Mouse (Mus musculus) yolk sac, embryonic 10.5 days (tissue): ENCODE data around the gene Mocs1.
"Not testable (repeated sequence)": the region's sequence is repeated elsewhere in the genome, so short reads cannot be mapped to it uniquely, and the experiment has no call there.

Experiments used
- DNase-seq: peaks from one replicate; pipeline ENCODE4 v3.0.0-alpha.2; 2017; ENCODE audit warnings: low spot score

Gene Mocs1

DNA sequence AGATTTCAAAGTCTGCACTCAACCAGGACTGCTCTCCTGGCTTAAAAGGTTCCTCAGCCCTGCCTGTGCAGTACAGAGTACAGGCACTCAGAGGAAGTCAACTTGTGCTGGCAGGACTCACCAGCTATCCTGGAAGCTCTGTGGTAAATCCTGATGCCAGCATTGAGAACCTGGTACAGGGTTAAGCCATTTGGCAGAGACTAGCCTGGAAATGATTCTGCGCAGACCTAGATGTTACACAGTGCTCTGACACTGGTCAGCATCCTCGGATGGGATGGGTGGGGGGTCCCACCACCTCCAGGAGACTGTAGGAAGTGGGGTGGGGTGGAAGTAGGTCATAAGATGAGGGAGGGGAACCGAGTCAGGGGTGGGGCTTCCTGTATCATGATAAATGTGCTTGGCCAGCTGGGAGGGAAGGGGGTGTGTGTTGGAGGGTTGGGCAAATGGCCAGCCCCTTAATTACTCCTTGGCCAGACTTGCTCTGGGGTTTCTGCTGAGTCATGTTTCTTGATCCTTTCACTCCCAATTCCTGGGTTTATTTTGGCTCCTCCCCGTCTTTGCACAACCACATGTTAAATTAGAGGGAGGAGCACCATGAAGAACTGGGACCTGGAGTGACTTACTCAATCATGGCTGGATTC is 4.0 kb downstream of the Mocs1 start:
- no peak for DNase-seq

DNA sequence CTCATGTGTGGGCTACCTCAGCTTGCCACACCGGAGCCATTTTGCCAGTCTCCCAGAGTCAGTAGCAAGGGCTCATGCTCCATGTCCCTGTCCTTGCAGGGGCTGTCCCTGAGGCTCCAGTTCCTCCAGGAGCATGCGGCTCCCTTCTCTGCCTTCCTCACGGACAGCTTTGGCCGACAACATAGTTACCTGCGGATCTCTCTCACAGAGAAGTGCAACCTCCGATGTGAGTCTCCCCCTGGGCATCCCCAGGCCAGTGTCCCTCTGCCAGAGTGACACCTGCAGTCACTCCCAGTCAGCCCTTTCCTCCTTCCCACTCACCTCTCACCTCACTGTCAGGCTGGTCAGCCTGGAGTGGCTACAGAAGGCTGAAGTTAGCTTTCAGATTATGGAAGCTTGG is 4.9 kb downstream of the Mocs1 start:
- DNase-seq, result no peak

DNA sequence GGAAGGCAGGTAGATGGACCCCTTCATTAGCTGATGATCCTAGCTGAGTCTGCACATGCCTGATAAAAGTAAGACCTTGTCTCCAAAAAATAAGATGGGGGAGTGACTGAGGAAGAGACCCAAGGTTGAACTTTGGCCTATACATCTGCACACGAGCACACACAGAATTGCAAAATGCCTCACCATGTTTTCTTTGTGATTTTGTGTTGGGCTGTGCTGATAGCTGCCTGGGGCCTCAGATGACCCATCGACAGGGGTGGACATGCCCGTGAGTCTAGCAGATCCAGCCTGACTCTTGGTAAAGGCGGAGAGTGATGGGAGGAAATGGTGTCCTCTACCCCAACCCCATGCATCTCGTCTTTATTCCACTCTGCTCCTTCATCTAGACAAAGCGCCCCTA is 6.1 kb downstream of the Mocs1 start:
- DNase-seq, result peak; percentile 39

DNA sequence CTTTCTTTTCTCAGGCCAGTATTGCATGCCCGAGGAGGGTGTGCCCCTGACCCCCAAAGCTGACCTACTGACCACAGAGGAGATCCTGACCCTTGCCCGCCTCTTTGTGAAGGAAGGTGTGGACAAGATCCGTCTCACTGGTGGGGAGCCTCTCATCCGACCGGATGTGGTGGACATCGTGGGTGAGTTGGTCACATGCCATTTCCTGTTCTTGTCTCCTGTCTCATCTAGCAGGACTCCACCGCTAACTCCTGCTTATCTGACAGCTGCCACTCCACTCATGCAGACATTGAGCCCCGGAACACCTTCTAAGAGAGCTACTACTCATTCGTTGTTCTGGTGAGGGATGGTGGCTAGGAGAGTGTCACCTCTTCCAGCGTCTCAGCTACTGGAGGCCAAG is 6.9 kb downstream of the Mocs1 start:
- DNase-seq, result no peak

DNA sequence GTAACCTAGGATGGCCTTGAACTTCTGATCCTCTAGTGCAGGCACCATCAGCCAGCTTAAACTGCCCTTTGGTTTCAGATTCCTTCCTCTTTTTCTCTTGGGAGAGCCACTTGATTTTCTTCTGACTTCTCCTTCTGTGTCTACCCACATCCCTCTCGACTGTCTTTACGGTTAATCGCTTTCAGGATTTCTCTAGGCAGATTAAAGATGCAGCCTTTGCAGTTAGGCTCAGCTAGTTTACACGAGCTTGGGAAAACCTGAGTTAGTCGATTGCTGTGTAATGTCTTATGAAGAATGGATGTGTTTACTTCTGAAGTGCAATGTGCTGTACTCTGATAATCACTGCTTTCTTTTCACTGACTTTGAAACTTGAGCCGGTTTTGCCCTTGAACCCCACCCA is 8.5 kb downstream of the Mocs1 start:
- DNase-seq, result no peak

DNA sequence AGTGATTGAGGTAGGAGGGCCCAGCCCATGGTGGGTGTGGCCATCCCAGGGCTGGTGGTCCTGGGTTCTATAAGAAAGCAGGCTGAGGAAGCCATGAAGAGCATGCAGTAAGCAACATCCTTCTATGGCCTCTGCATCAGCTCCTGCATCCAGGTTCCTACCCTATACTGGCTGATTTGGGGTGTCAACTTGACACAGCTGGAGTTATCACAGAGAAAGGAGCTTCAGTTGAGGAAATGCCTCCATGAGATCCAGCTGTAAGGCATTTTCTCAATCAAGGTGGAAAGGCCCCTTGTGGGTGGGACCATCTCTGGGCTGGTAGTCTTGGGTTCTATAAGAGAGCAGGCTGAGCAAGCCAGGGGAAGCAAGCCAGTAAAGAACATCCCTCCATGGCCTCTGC is 9.1 kb downstream of the Mocs1 start:
- not testable (repeated sequence) for DNase-seq

DNA sequence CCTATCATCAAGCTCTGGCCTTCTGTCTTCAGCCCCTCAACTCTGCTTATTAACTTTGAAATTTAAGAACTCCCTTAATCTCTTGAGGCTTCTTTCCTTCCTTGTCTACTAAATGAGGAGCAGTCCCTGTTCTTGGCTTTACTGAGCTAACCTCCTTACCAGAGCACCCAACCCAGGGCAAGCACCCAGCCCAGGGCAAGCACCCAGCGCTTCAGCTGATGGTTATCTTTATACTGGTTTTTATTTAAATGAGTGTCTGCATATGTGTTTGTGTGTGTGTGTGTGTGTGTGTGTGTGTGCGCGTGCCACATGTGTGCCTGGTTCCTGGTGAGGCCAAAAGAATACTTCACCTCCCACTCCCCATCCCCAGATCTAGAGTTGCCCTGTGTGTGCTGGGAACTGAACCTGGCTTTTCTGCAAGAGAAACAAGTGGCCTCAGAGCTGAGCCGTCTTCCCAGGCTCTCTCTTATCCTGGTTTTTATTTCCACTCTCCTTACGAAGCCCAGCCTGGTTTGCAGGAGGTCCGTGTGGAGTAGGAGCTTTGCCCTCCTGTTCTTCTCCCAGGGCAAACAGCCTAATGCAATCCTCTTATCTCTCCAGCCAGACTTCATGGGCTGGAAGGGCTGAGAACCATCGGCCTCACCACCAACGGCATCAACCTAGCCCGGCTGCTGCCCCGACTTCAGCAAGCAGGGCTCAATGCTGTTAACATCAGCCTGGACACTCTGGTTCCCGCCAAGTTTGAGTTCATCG is 10.8 kb downstream of the Mocs1 start:
- no peak for DNase-seq

DNA sequence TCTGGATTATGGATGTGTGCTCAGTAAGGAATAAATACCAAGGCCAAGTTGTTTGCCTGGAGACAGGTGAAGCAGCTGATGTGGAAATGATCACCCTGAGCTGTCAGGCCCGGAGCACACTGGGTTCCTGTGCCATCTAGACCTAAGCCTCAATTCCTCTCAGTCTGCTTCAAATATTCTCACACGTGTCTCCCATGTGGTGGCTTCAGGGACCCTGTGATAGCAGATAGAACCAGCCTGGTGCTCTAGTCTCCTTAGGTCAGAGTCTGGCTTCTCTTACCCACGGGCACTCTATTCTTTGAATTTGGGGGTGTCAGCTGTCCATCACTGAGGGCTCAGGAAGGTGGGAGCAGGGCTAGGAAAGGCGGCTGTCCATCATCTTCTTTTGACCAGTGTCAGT is 11.5 kb downstream of the Mocs1 start:
- DNase-seq, result no peak

DNA sequence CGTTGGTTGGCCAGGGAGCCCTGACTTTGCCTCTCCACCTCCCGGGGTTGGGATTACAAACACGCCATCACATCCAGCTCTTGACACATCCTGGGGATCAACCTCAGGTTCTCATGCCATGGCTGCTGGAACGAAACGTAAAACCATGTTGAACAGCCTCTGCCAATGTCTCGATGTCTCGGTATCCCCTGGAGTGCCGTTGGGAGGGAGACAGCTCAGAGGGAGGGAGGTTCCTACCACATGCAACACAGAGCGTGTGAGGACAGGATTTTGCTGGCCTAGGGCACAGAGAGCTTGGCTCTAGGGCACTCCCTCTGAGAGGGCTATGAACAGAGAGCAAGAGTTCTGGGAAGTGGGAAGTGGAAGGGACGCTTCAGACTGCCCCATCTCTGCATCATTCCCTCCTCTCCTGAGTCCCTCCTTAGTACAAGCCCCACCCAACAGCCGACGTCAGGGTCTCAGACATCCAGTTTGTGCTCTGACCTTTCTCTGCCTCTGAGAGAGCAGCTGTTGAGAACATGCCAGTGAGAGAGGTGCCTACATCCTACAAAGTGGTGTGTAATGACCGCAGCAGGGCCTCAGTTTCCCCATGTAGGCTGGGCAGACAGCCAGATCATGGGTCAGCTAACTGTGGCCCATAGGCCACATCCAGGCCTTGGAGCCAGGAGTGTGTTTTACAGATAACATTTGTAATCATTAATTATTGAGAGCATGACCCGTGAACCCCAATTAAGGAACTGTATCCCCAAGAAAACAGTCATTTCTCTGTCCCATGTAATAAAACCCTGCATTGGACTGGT is 12.4 kb downstream of the Mocs1 start:
- DNase-seq, result no peak

DNA sequence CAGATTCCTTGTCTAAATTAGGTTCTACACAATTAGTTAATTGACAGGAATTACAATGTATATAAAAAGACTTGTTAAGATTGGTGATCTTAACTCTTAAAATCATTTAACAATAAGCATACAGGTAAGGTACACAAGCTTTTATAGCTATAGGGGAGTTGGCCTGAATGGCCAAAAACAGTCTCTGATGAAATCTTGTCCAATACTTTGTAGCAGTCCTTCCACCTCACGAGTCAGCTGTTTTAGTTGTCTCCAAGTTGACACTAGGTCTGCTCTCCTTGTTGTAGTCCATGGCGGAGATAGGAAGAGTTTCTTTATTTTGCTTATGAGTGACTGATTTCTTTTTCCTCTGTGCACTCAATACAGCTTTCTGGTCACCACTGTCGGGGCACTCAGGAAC is 14.7 kb downstream of the Mocs1 start:
- not testable (repeated sequence) for DNase-seq

DNA sequence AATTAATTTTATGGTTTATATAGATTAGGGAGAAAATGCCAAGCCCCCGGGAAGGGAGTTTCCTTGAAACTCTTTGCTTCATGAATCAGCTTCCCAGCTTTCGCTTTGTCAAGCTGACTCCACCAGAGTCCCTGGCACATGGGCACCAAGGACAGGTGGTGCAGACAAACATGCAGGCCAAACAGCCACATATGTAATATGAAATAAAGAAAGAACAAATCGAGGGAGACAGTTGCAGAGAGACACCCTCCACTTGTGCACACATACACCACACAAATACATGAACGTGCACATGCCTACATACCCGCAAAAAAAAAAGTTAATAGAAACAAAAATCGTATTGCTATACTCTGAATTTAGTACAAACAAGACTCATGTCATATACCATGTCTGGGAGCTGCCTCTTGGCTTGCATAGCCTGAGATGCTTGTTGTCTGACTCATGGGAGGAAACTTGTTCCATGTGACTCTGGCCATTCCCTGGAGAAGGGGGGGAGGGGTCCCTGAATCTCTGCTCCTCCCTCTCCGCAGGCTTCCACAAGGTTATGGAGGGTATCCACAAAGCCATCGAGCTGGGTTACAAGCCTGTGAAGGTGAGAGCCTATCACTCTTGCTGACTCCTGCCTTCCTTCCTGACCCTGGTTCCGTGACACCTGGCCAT is 20.5 kb downstream of the Mocs1 start:
- no peak for DNase-seq

DNA sequence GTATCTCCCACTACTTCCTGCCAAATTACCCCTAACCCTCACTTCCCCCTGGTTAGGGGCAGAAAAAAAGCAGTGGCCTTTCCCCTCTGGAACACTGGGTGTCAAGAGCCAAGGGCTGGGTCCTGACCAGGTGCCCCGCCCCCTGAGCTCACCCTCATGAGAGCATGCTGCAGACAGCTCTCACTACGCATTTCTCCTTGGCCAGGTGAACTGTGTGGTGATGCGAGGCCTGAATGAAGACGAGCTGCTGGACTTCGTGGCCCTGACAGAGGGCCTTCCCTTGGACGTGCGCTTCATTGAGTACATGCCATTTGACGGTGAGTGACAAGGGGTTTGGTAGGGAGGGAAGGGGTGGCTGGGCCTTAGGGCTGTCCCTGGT is 21.1 kb downstream of the Mocs1 start:
- DNase-seq, result no peak

DNA sequence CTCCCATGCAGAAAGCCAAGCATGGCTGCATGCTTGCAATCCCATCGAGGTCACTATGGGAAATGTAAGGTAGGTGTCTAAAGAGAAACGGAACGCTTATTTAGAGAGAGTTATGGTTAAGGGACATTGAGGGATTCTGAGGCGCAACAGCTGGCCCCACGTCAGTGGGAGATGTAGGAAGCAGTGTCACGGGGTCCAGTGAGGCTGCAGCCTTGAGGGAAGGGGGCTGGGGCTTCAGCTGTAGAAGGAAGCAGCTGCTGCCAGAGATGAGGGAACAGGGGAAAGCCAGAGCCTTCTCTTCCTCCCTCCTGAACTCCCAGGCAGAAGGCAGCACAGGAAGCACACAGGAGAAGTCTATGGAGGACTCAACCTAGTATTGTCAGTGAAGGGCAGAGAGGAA is 22.8 kb downstream of the Mocs1 start:
- DNase-seq, result no peak

DNA sequence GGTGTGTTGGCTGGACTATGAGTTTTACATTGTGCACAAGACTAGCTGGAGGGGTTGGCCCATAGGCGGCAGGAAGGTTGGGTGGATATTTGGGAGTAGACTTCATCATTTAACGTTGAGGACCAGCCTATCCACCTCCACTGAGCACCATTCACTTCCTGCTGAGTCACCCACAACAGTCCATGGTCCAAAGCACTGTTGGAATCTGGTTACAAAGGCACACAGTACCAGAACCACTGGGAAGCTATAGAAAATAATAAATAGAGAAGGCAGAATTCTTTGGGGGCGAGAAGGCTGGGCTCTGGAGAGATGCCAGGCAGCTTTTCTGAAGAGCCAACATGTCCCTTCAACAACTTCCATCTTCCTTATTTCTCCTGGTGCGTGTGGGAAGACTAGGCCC is 28.2 kb downstream of the Mocs1 start:
- DNase-seq, result no peak

DNA sequence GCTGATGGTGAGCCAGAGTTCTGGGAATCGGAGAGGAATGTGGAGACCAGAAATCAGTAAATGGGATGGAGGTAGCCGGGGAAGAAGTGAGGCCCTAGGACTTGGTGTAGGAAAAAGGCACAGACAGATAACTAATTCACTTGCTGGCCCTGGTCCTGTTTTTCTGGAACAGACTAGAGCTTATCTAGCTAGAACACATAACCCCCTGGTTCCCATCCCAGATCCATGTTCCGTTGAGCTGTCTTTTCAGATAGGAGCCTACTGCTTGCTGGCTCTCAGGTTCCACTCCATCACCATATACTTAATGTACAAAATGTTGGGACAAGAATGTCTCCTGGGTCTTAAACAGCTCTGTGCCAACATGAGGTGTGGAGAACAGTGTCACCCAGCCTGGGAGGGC is 29.7 kb downstream of the Mocs1 start:
- DNase-seq, result no peak

DNA sequence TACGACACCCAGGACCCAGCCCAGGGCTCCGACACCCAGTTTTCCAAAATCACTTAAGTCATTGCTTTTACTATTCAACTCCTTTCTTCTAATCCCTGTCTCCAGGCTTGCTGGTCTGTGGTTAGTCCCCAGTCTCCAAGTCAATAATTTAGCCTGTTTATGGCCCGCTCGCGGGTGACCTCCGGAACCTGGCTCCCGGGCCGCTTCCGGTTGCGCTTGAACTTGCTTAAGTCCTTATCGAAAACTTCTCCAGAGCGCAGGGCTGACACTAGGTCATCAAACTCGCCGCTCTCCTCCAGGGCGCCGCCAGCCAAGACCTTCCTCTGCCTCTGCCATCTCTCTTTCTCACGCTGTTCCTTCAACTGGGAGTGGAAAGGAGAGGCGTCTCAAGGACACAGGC is 30.2 kb downstream of the Mocs1 start:
- no peak for DNase-seq

DNA sequence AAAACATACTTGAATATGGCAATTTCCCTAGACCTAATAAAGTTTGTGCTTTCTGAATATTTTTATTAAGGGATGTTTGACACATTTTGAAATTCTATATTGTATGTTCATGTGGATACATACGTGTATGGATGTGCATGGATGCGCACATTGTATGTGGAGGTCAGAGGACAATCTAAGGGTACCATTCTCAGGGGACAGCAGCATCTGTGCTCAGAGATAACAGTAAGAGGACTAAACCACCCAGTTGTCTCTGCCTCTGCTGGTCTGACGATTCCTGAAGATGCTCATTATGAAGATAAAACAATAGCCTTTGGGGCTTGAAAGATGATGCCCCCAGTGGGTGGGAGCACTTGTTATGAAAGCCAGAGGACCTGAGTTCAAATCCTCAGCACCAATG is 36.7 kb downstream of the Mocs1 start:
- no peak for DNase-seq

DNA sequence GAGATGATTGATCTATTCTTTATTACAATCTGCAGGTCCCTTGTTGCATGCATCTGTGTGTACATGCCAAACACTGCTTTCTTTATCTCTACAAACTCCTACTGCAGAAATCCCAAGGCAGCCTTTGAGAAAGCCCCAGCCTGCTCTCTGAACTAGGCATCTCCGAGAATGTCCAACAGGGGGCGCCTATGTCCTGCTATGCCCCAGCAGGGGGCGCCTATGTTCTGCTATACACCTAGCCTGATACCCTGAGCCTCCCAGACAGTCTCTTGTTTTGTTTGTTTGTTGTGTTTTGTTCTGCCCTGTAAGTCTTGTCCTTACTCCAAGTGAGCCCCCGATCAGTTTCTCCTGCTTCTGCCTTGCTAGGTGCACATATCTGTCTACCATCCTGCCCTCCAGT is 40.1 kb downstream of the Mocs1 start:
- DNase-seq, result no peak

DNA sequence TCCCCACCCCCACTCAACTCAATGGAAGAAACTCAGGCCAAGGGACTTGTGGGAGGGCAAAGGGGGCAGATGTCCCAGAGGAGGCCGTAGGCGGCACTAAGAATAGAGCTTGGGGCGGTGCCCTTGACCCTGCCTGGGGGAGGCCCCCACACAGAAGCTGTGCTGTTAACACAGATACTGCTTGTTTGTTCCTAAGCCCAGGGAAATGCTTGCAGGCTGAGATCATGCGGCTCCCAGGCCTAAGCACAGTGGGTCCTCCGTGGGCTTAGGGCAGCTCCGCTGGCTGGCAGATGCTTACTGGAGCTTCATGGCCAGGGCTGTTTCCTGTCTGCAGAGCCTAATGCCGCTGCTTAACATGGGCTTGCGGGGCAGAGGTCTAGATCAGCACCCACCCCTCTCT is 44.5 kb downstream of the Mocs1 start:
- DNase-seq, result no peak

DNA sequence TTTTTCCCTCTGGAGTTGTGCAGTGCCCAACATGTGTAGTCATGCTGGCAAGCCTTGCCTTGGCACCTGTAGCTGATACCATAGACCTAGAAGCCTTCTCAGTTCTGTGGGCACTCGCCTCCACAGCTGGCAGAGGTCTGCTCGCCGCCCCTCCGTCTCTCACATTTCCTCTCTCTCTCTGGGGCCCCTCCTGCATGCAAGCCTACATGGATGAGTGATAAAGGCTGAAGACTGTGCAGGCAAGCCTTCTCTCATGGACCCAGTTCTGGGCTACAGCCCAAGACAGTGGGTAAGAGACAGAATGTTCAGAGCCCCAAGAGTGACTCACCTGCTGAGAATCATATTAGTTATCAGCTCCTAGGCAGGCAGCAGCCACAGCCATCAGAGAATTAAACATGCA is 45.9 kb downstream of the Mocs1 start:
- no peak for DNase-seq

DNA sequence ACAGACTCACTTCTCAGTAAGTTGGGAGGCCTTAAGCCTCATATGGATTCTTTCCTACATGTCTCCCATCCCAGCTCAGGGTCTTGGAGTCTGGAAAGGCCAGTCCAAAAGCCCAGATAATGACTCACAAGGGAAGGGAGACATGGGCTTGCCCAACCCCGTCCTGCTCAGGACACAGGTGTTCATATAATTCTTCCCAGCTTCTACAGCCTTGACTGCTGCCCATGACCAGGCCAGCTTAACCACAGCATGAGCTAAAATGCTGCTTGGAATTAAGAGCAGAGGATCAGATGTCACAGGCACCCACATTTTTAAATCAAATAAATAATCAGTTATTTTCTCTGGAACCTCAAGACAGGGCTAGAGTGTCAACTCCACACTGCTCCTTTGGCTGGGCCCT is 47.0 kb downstream of the Mocs1 start:
- no peak for DNase-seq

DNA sequence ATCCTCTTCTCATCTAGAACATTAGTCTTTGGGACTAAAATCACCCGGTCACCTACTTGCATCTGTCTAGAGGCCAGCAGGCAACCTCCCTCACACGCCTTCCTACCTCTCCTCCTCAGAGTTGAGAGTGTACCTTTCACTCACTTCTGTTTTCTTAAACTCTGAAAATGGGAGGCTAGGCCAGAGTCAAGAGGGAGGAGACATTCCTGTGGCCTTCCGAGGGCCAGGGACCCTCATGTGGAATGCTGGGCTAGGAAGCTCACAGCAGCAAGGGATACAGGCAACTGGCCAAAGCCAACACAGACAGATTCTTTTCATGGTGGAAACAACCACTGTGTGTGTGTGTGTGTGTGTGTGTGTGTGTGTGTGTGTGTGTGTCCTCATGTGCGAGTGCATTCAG is 49.2 kb downstream of the Mocs1 start:
- DNase-seq, result no peak

DNA sequence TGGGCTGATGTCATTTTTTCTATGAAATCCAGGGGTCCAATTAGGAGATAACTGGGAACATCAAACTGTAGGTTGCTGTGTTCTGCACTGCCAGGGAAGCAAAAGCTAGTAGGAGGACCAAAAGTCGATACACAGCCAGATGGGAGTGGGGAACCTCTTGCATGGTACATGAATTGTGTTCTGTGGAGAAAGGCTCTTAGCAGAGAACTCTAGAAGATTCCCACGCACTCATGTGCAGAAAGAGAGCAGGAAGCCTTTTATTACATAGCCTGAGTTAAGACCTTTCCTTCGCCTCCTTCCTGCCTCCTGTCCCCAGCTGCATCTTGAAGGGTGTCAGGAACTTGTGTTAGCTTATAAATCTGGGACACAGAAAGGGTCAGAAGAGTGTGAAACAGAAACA is 53.7 kb downstream of the Mocs1 start:
- no peak for DNase-seq
